Mouse (Mus musculus): ENCODE measurements around the gene 1110008L16Rik.
"Not testable (repeated sequence)": the region's sequence is repeated elsewhere in the genome, so short reads cannot be mapped to it uniquely, and the experiment has no call there.

Gene 1110008L16Rik

GRCm38 (mm10) chr12:55343045-55343444 lies 43.7 kb downstream of the 1110008L16Rik start:
- not testable (repeated sequence) for DNase-seq (ENCODE audit: low read depth)

- no peak for DNase-seq (ENCODE audit: low read depth)
Measured at GRCm38 (mm10) chr12:55343998-55344397, 44.6 kb downstream of the 1110008L16Rik start.

GRCm38 (mm10) chr12:55344583-55344982 lies 45.2 kb downstream of the 1110008L16Rik start:
- DNase-seq (ENCODE audit: low read depth), result peak; percentile 15

GRCm38 (mm10) chr12:55353423-55353822 lies 54.0 kb downstream of the 1110008L16Rik start:
- no peak for DNase-seq (ENCODE audit: low read depth)

GRCm38 (mm10) chr12:55354904-55355303 lies 55.5 kb downstream of the 1110008L16Rik start:
- DNase-seq (ENCODE audit: low read depth), result no peak

GRCm38 (mm10) chr12:55357303-55357702 lies 57.9 kb downstream of the 1110008L16Rik start:
- DNase-seq (ENCODE audit: low read depth), result no peak

GRCm38 (mm10) chr12:55360929-55361328 lies 61.6 kb downstream of the 1110008L16Rik start:
- DNase-seq (ENCODE audit: low read depth), result no peak

- DNase-seq (ENCODE audit: low read depth), result no peak
Measured at GRCm38 (mm10) chr12:55365083-55365482, 65.7 kb downstream of the 1110008L16Rik start.

GRCm38 (mm10) chr12:55372424-55373055 lies 73.2 kb downstream of the 1110008L16Rik start:
- no peak for DNase-seq (ENCODE audit: low read depth)

GRCm38 (mm10) chr12:55376956-55377609 lies 77.7 kb downstream of the 1110008L16Rik start:
- DNase-seq (ENCODE audit: low read depth), result no peak

- DNase-seq (ENCODE audit: low read depth), result no peak
Measured at GRCm38 (mm10) chr12:55377610-55377980, 78.2 kb downstream of the 1110008L16Rik start.

GRCm38 (mm10) chr12:55384023-55384749 lies 84.8 kb downstream of the 1110008L16Rik start, which contains the start of gene Psma6:
TSS of gene Psma6 (plus strand) at chr12:55384222.
- DNase-seq (ENCODE audit: low read depth), result no peak

GRCm38 (mm10) chr12:55384826-55385225 lies 85.4 kb downstream of the 1110008L16Rik start:
- DNase-seq (ENCODE audit: low read depth), result no peak

- DNase-seq (ENCODE audit: low read depth), result no peak
Measured at GRCm38 (mm10) chr12:55385931-55386330, 86.6 kb downstream of the 1110008L16Rik start.

GRCm38 (mm10) chr12:55386456-55386855 lies 87.1 kb downstream of the 1110008L16Rik start:
- no peak for DNase-seq (ENCODE audit: low read depth)

GRCm38 (mm10) chr12:55387083-55387787 lies 87.9 kb downstream of the 1110008L16Rik start:
- no peak for DNase-seq (ENCODE audit: low read depth)

- DNase-seq (ENCODE audit: low read depth), result no peak
Measured at GRCm38 (mm10) chr12:55387788-55388465, 88.5 kb downstream of the 1110008L16Rik start.

GRCm38 (mm10) chr12:55388478-55388877 lies 89.1 kb downstream of the 1110008L16Rik start:
- no peak for DNase-seq (ENCODE audit: low read depth)

- DNase-seq (ENCODE audit: low read depth), result no peak
Measured at GRCm38 (mm10) chr12:55389132-55390081, 90.0 kb downstream of the 1110008L16Rik start.

GRCm38 (mm10) chr12:55392120-55392519 lies 92.7 kb downstream of the 1110008L16Rik start:
- no peak for DNase-seq (ENCODE audit: low read depth)

Data from fibroblast of lung, adult 2 months (primary cell).